Mouse (Mus musculus) myocyte (in vitro differentiated cells): ENCODE measurements at regions not wholly inside any gene's neighbourhood (a gene's known extent, or its start where the extent isn't known, plus 50 kb on each side); places are given as distances from the start of the nearest gene placed in this dataset.

ENCODE experiments used
- POLR2A ChIP-seq: IDR thresholded peaks from one replicate; pipeline ENCODE4 v1.6.1; 2011; ENCODE audit warnings: low read depth, mild to moderate bottlenecking, control low read depth, moderate library complexity; ENCODE audit not compliant: insufficient read length
- TCF3 ChIP-seq: IDR thresholded peaks from one replicate; pipeline ENCODE4 v1.6.1; 2011; ENCODE audit warnings: low read depth, control low read depth; ENCODE audit not compliant: insufficient read length

- TF ChIP-seq TCF3 = no peak
- no peak for TF ChIP-seq POLR2A
These were observed 192.2 kb downstream of the Kif20b start for GRCm38 (mm10) chr19:35114313-35114712.
